Mouse (Mus musculus) Muller cell, postnatal 12 days (primary cell): ENCODE data around the gene Coq10b.

Experiments
- DNase-seq: peaks from one replicate; pipeline ENCODE4 v3.0.0-alpha.2; 2015; ENCODE audit errors: inconsistent ontology term

Coq10b gene

DNA sequence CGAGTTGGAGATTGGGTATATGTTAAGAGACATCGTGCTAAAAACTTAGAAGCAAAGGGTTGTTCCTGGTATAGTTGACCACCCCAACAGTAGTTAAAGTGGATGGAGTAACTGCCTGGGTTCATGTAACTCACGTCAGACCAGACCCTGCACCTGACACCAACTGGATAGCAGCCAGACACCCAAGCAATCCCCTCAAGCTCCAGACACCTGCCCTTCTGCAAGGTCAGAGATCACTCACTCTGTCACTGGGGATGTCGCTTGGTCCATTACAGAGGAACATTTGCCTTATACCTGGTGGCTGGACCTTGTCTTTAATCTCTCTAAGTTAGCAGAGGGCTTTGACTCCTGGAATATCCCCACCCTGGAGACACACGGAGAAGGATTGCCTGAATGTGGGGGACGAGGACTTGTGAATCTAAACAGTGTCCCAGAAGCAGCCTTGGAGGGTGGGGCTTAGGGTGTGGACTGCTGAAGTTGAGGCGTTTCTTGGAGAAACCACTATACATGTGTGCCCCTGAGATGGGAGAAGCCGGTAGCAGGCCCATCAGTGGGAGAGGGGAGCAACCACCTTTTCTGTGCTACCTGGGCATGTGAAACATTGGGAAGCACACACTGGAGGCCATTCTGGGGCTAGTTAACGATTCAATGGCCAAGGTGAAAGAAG is 54.5 kb downstream of the Coq10b start:
- no peak for DNase-seq

DNA sequence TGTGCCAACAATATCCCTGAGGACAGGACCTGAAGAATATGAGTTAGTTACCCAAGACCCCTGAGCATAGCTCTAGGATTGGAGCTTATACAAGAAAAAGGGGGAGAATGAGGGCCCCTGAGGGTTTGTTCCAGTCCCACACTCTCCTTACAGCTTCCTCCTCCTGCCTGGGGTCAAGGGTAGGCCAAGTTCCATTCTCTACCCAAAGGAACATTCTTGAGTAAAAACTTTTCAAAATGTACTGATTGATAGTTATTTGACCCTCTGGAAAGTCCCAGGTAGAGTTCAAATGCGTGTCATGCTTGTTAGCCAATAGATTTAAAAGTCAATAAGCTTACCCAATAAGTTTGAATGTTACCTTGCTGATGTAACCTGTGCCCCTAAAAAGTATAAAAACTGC is 55.1 kb downstream of the Coq10b start:
- no peak for DNase-seq

GRCm38 (mm10) chr1:55108473-55108872 is 55.9 kb downstream of the Coq10b start:
- no peak for DNase-seq

DNA sequence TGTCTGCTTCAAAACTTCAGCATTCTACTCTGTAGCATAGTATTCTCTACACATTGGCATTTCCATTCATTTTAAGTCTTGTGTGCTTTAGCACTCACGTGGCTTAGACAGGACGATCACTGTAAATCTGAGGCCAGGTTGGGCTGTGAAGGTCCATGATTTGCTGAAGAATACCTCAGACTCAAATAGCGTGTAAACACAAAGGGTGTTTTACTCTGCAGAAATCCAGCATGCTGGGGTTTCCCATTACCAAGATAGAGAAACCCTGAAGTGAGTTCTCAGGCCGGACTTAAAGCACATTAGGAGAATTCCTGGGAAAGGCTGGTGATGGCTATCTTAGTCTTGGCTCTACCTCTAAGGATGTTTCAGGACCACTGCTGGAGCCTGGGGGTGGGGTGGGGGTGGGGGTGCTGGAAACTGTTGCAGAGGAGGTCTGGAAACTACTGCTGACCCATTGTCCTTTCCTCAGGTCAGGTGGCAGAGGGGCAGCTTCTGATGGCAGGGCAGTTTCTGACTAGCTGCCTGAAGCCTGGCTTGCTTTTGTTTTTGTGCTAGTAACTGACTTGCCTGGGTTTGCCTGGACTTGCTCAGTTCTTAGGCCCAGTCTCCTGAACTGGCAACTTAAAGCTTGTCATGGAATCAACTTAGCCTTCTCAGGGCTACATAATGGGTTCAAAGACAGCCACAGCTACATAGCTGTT is 56.6 kb downstream of the Coq10b start:
- no peak for DNase-seq
